Mouse (Mus musculus): Measurements from ENCODE around the gene Pdhx. TPM values are rescaled to one million over a fixed set of nuclear protein-coding genes. Genes with fewer than 3 reads are reported as not detected.
A peak's percentile ranks its signal among the peaks of the same experiment; 100 is the strongest.

The Pdhx gene
- total RNA-seq, 4 experiments from 2014 or later = 49.7 to 58.1 (median 54.4) TPM

GRCm38 (mm10) chr2:102990301-102990702 lies 83.0 kb downstream of the Pdhx start:
- peak in 1 of 2 experiments; percentile 16 for DNase-seq (ENCODE audit: low spot score in 2 of 2)

GRCm38 (mm10) chr2:102989446-102989845 lies 83.9 kb downstream of the Pdhx start:
- DNase-seq (ENCODE audit: low spot score in 2 of 2) = no peak

- DNase-seq (ENCODE audit: low spot score in 2 of 2) = no peak
Measured at GRCm38 (mm10) chr2:102987708-102988010, 85.7 kb downstream of the Pdhx start.

GRCm38 (mm10) chr2:102986964-102987707 lies 86.2 kb downstream of the Pdhx start:
- DNase-seq (ENCODE audit: low spot score in 2 of 2) = no peak

- DNase-seq (ENCODE audit: low spot score in 2 of 2) = no peak
Measured at GRCm38 (mm10) chr2:102986424-102986823, 86.9 kb downstream of the Pdhx start.

GRCm38 (mm10) chr2:102982822-102983221 lies 90.5 kb downstream of the Pdhx start:
- no peak for DNase-seq (ENCODE audit: low spot score in 2 of 2)

- no peak for DNase-seq (ENCODE audit: low spot score in 2 of 2)
Measured at GRCm38 (mm10) chr2:102981446-102982314, 91.6 kb downstream of the Pdhx start.

GRCm38 (mm10) chr2:102980870-102981269 lies 92.4 kb downstream of the Pdhx start:
- no peak for DNase-seq (ENCODE audit: low spot score in 2 of 2)

- no peak for DNase-seq (ENCODE audit: low spot score in 2 of 2)
Measured at GRCm38 (mm10) chr2:102979519-102979918, 93.8 kb downstream of the Pdhx start.

- DNase-seq (ENCODE audit: low spot score in 2 of 2) = no peak
Measured at GRCm38 (mm10) chr2:102979112-102979511, 94.2 kb downstream of the Pdhx start.

- DNase-seq (ENCODE audit: low spot score in 2 of 2) = no peak
Measured at GRCm38 (mm10) chr2:102975358-102975945, 97.9 kb downstream of the Pdhx start.

- DNase-seq (ENCODE audit: low spot score in 2 of 2) = no peak
Measured at GRCm38 (mm10) chr2:102973115-102973514, 100.2 kb downstream of the Pdhx start.

- no peak for DNase-seq (ENCODE audit: low spot score in 2 of 2)
Measured at GRCm38 (mm10) chr2:102972575-102972974, 100.7 kb downstream of the Pdhx start.

GRCm38 (mm10) chr2:102971951-102972350 lies 101.4 kb downstream of the Pdhx start:
- DNase-seq (ENCODE audit: low spot score in 2 of 2) = no peak

Other genes starting within 250 kb of the Pdhx start
- gene Cd44, start 171.8 kb downstream of the Pdhx start, total RNA-seq (2022) = 10 to 100 TPM in 2 of 4 experiments, 1 to 10 TPM in 2; 5.6 to 20.0 (median 11.2) TPM
- 10 to 100 TPM; 20.0 to 28.3 (median 24.5) TPM for gene Apip, start 162 bp upstream of the Pdhx start, total RNA-seq (2022)
- not detected for gene Ehf, start 229.8 kb upstream of the Pdhx start, total RNA-seq (2022)